Mouse (Mus musculus) small intestine, adult 2 months (tissue): Measurements from ENCODE around the gene Ttc7.
A peak's percentile ranks its signal among the peaks of the same experiment; 100 is the strongest.

Experiments
- CTCF ChIP-seq: fragments of 200-500 bp; IDR thresholded peaks from 2 replicates; pipeline ENCODE4 v1.5.1; 2012; ENCODE audit warnings: low read depth, mild to moderate bottlenecking, control low read depth, inconsistent platforms, low read length, moderate library complexity, mixed read lengths; ENCODE audit not compliant: insufficient replicate concordance, insufficient read length; ENCODE audit errors: extremely low read depth
- POLR2A ChIP-seq: fragments of 200-500 bp; IDR thresholded peaks from 2 replicates; pipeline ENCODE4 v1.6.1; 2012; ENCODE audit warnings: low read depth, mild to moderate bottlenecking, control low read depth, inconsistent platforms, low read length, moderate library complexity

DNA sequence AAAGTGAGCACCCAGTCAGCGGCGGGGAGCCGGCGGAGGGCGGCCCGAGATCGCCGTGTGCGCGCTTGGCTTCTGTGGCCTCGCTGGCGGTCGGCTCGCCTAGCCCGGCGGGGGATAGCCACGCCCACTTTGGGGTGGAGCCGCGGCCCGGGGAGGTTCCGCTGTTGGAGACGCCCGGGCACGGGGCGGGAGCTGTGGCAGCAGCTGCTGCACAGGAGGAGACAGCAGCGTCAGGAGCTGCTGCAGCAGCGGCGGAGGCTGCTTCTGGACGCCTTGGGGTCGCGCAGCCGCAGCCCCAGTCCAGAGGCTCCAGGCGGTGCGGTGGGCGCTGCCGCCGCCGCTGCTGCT lies at the start of gene Ttc7:
- TF ChIP-seq POLR2A (peak; percentile 96), CTCF (no peak)
